Mouse (Mus musculus) hindbrain, embryonic 13.5 days (tissue): ENCODE results near the gene Frmpd1. TPM values are rescaled to one million over a fixed set of nuclear protein-coding genes. Genes with fewer than 3 reads are reported as not detected.

ENCODE experiments used
- ATAC-seq: fragments of 200-750 bp; cut with Nextera tagmentation; 2 replicates; pipeline ENCODE4 v1.8.0; 2017; ENCODE audit warnings: moderate TSS enrichment; ENCODE audit not compliant: low FRiP score
- H3K27ac ChIP-seq: fragments of 300-500 bp; sonication (generic); 2 replicates; pipeline ENCODE4 v1.5.1; 2015; ENCODE audit warnings: inconsistent platforms, mild to moderate bottlenecking, moderate library complexity
- H3K27me3 ChIP-seq: fragments of 300-500 bp; sonication (generic); 2 replicates; pipeline ENCODE4 v1.6.1; 2015; ENCODE audit warnings: mild to moderate bottlenecking, inconsistent platforms
- H3K36me3 ChIP-seq: fragments of 300-500 bp; sonication (generic); 2 replicates; pipeline ENCODE4 v1.6.1; 2015; ENCODE audit warnings: mild to moderate bottlenecking, inconsistent platforms
- H3K4me1 ChIP-seq: fragments of 300-500 bp; sonication (generic); replicated peaks from 2 replicates; pipeline ENCODE4 v1.6.1; 2015; ENCODE audit warnings: inconsistent platforms
- H3K4me2 ChIP-seq: fragments of 300-500 bp; sonication (generic); 2 replicates; pipeline ENCODE4 v1.6.1; 2015; ENCODE audit warnings: inconsistent platforms, mild to moderate bottlenecking, moderate library complexity
- H3K4me3 ChIP-seq: fragments of 300-500 bp; sonication (generic); 2 replicates; pipeline ENCODE4 v1.5.1; 2015; ENCODE audit warnings: mild to moderate bottlenecking, inconsistent platforms
- H3K9ac ChIP-seq: fragments of 300-500 bp; sonication (generic); 2 replicates; pipeline ENCODE4 v1.6.1; 2015; ENCODE audit warnings: mild to moderate bottlenecking, inconsistent platforms
- H3K9me3 ChIP-seq: fragments of 300-500 bp; sonication (generic); 2 replicates; pipeline ENCODE4 v1.6.1; 2016; ENCODE audit warnings: inconsistent platforms
- WGBS: fragments of 180-500 bp; shearing (Covaris S2); methylation state at CpG from one replicate; pipeline ENCODE4 v1.1.7; 2015; 5-methylcytosine and 5-hydroxymethylcytosine counted together
- polyA plus RNA-seq: library from polyadenylated mRNA; unstranded; fragments of >200 nt; fragmentation: Nextera tagmentation; extraction: Ambion mirVana; gene quantifications from 2 replicates; pipeline ENCODE4 v1.2.1, GENCODE M21; 2015

The Frmpd1 gene
- polyA plus RNA-seq, 1 experiment from 2014 or later = 1.2 TPM

- Histone ChIP-seq H3K9ac (peak overlapping the region; percentile 78), H3K4me2 (peak overlapping the region; percentile 99), H3K9me3 (no peaks in the 10 kb centered on the region), H3K27ac (0 out of 2 replicates have a peak overlapping the region, but pooled peaks have one; percentile 23), H3K4me3 (peak overlapping the region; percentile 67), H3K36me3 (no peaks in the 10 kb centered on the region), H3K4me1 (peaks cover 15% of the 10 kb centered on the region), H3K27me3 (peaks cover 49% of the 10 kb centered on the region)
- peak; percentile 47; the same call in 1 of the 2 replicates for ATAC-seq
- WGBS = 28% methylated on average over 13 of the region's 13 CpGs
Measured at GRCm38 (mm10) chr4:45183818-45184520, 706 bp upstream of the Frmpd1 start.

- Histone ChIP-seq H3K36me3 (no peaks in the 10 kb centered on the region), H3K27me3 (peaks cover 51% of the 10 kb centered on the region), H3K9ac (peak overlapping the region; percentile 78), H3K9me3 (no peaks in the 10 kb centered on the region), H3K4me3 (peak overlapping the region; percentile 67), H3K4me1 (peaks cover 17% of the 10 kb centered on the region), H3K4me2 (peak overlapping the region; percentile 99), H3K27ac (no peak overlapping the region)
- ATAC-seq = peak; percentile 44
- WGBS = 2% methylated on average over 10 of the region's 10 CpGs
Measured at GRCm38 (mm10) chr4:45185331-45185669, 625 bp downstream of the Frmpd1 start.

GRCm38 (mm10) chr4:45198296-45198695, 13.6 kb downstream of the Frmpd1 start:
- no peak for ATAC-seq

GRCm38 (mm10) chr4:45203283-45203682, 18.6 kb downstream of the Frmpd1 start:
- H3K4me1 ChIP-seq = peaks cover 10% of the 10 kb centered on the region
- no peak overlapping the region for H3K27ac ChIP-seq
- WGBS = 92% methylated on average over 7 of the region's 7 CpGs
- no peak for ATAC-seq
- no peak overlapping the region for H3K9ac ChIP-seq
- H3K36me3 ChIP-seq = no peaks in the 10 kb centered on the region
- H3K27me3 ChIP-seq = no peaks in the 10 kb centered on the region
- H3K4me3 ChIP-seq = no peak overlapping the region
- no peaks in the 10 kb centered on the region for H3K9me3 ChIP-seq
- no peak overlapping the region for H3K4me2 ChIP-seq

More at GRCm38 (mm10) chr4:45198296-45198695, 13.6 kb downstream of the Frmpd1 start:
- Histone ChIP-seq H3K9me3 (no peaks in the 10 kb centered on the region), H3K4me1 (no peaks in the 10 kb centered on the region), H3K4me2 (no peak overlapping the region), H3K9ac (no peak overlapping the region), H3K27ac (no peak overlapping the region), H3K27me3 (no peaks in the 10 kb centered on the region), H3K36me3 (no peaks in the 10 kb centered on the region), H3K4me3 (no peak overlapping the region)
- WGBS = 74% methylated on average over 3 of the region's 3 CpGs

GRCm38 (mm10) chr4:45207444-45207843, 22.8 kb downstream of the Frmpd1 start:
- WGBS = 62% methylated on average over 4 of the region's 4 CpGs
- Histone ChIP-seq H3K36me3 (no peaks in the 10 kb centered on the region), H3K4me2 (no peak overlapping the region), H3K4me1 (peaks cover 20% of the 10 kb centered on the region), H3K4me3 (no peak overlapping the region), H3K27ac (no peak overlapping the region), H3K9me3 (no peaks in the 10 kb centered on the region), H3K9ac (no peak overlapping the region), H3K27me3 (no peaks in the 10 kb centered on the region)
- ATAC-seq = no peak

- Histone ChIP-seq H3K4me3 (no peak overlapping the region), H3K27me3 (no peaks in the 10 kb centered on the region), H3K27ac (no peak overlapping the region), H3K4me1 (peaks cover 23% of the 10 kb centered on the region), H3K9me3 (no peaks in the 10 kb centered on the region), H3K9ac (no peak overlapping the region), H3K4me2 (no peak overlapping the region), H3K36me3 (no peaks in the 10 kb centered on the region)
- peak; percentile 59; the same call in 1 of the 2 replicates for ATAC-seq
- WGBS = 37% methylated on average over 12 of the region's 12 CpGs
Measured at GRCm38 (mm10) chr4:45208832-45209363, 24.2 kb downstream of the Frmpd1 start.

GRCm38 (mm10) chr4:45212342-45213063, 27.8 kb downstream of the Frmpd1 start:
- Histone ChIP-seq H3K36me3 (no peaks in the 10 kb centered on the region), H3K4me3 (no peak overlapping the region), H3K9me3 (no peaks in the 10 kb centered on the region), H3K4me1 (peaks cover 22% of the 10 kb centered on the region), H3K27me3 (no peaks in the 10 kb centered on the region), H3K27ac (no peak overlapping the region; the same call in 1 of the 2 replicates), H3K9ac (no peak overlapping the region), H3K4me2 (no peak overlapping the region)
- no peak for ATAC-seq
- WGBS = 61% methylated on average over 11 of the region's 11 CpGs

- H3K9ac ChIP-seq = no peak overlapping the region
- H3K4me2 ChIP-seq = no peak overlapping the region
- H3K9me3 ChIP-seq = no peaks in the 10 kb centered on the region
- H3K27me3 ChIP-seq = no peaks in the 10 kb centered on the region
- no peaks in the 10 kb centered on the region for H3K36me3 ChIP-seq
- H3K4me1 ChIP-seq = no peaks in the 10 kb centered on the region
- H3K4me3 ChIP-seq = no peak overlapping the region
- no peak for ATAC-seq
- H3K27ac ChIP-seq = no peak overlapping the region
- 89% methylated on average over 8 of the region's 8 CpGs for WGBS
Measured at GRCm38 (mm10) chr4:45219946-45220345, 35.3 kb downstream of the Frmpd1 start.

- Histone ChIP-seq H3K4me1 (no peaks in the 10 kb centered on the region), H3K36me3 (no peaks in the 10 kb centered on the region), H3K27ac (no peak overlapping the region), H3K4me3 (no peak overlapping the region), H3K27me3 (no peaks in the 10 kb centered on the region), H3K9me3 (no peaks in the 10 kb centered on the region), H3K4me2 (no peak overlapping the region), H3K9ac (no peak overlapping the region)
- ATAC-seq = no peak
- WGBS = 90% methylated on average over 2 of the region's 2 CpGs
Measured at GRCm38 (mm10) chr4:45222395-45222794, 37.7 kb downstream of the Frmpd1 start.

- WGBS = 88% methylated on average over 5 of the region's 5 CpGs
- H3K4me1 ChIP-seq = no peaks in the 10 kb centered on the region
- H3K4me2 ChIP-seq = no peak overlapping the region
- H3K9me3 ChIP-seq = no peaks in the 10 kb centered on the region
- no peaks in the 10 kb centered on the region for H3K27me3 ChIP-seq
- H3K4me3 ChIP-seq = no peak overlapping the region
- no peak overlapping the region for H3K9ac ChIP-seq
- no peak overlapping the region for H3K27ac ChIP-seq
- ATAC-seq = no peak
- no peaks in the 10 kb centered on the region for H3K36me3 ChIP-seq
Measured at GRCm38 (mm10) chr4:45230263-45230662, 45.6 kb downstream of the Frmpd1 start.

- no peaks in the 10 kb centered on the region for H3K36me3 ChIP-seq
- no peak for ATAC-seq
- no peaks in the 10 kb centered on the region for H3K27me3 ChIP-seq
- no peak overlapping the region for H3K9ac ChIP-seq
- no peak overlapping the region for H3K4me3 ChIP-seq
- no peaks in the 10 kb centered on the region for H3K4me1 ChIP-seq
- H3K4me2 ChIP-seq = no peak overlapping the region
- H3K27ac ChIP-seq = no peak overlapping the region
- H3K9me3 ChIP-seq = no peaks in the 10 kb centered on the region
- WGBS = 76% methylated on average over 5 of the region's 5 CpGs
Measured at GRCm38 (mm10) chr4:45238260-45238659, 53.6 kb downstream of the Frmpd1 start.

- Histone ChIP-seq H3K9me3 (no peaks in the 10 kb centered on the region), H3K4me3 (no peak overlapping the region), H3K4me1 (no peaks in the 10 kb centered on the region), H3K9ac (no peak overlapping the region), H3K27me3 (no peaks in the 10 kb centered on the region), H3K27ac (no peak overlapping the region), H3K4me2 (no peak overlapping the region), H3K36me3 (no peaks in the 10 kb centered on the region)
- no peak for ATAC-seq
- 83% methylated on average over 5 of the region's 5 CpGs for WGBS
Measured at GRCm38 (mm10) chr4:45241330-45241729, 56.7 kb downstream of the Frmpd1 start.
